Mouse (Mus musculus): ENCODE measurements around the gene Wnt6. TPM values are rescaled to one million over a fixed set of nuclear protein-coding genes. Genes with fewer than 3 reads are reported as not detected.

Wnt6 gene
- 1 to 10 TPM; 2.6 to 4.2 TPM for total RNA-seq (2021)
- long read RNA-seq, experiment 1, transcript Wnt6-201 (4 exons, 2,071 nt) = major isoform, 7 of 8 reads
- long read RNA-seq, experiment 1, partial matches to known transcripts = 1 of 8 reads
- long read RNA-seq, experiment 1, other reads (novel, unspliced or antisense) = 0 of 8 reads
- long read RNA-seq, experiment 2, partial matches to known transcripts = 0 of 5 reads
- long read RNA-seq, experiment 2, other reads (novel, unspliced or antisense) = 1 of 5 reads

DNA sequence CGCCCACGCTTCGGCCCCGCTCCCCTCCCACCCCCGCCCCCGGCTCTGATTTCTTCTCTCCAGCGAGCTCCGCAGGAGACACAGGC is at the start of gene Wnt6:
Gene Wnt6 (plus strand): TSS at position 48 of the 86 bp plus-strand sequence.
- no peak for DNase-seq

DNA sequence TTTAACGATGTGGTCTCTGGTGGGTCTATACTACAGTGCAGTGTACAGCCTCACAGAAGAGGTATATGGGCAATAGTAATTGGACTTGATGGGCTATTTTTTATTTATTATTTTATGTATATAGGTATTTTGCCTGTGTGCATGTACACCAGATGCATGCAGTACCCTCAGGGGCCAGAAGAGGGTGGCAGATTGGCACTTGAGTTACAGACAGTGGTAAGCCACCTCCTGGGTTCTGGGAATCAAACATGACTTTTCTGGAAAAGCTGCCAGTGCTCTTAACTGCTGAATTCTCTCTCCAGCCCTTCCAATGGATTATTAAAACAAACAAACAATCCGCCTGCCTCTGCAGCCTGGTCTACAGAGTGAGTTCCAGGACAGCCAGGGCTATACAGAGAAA is 47.9 kb upstream of the Wnt6 start:
- no peak for DNase-seq

DNA sequence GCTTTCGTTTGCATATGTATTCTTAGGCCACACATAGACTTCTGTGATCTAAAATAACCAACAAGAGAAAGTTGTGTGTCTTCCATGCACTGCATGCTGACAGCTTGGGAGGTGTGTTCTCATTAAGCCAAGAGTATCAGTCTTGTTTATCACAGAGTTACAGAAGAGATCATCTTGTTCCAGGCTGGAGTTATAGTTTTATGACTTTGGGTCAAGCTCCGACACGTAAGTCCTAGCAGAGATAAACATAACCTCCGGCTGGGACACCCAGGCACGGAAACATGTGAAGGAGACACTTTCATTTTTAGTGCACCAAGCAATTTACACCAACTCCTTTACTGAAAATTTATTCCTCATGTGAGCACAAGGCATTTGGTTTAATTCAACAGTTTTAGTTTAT is 45.6 kb upstream of the Wnt6 start:
- DNase-seq = no peak

DNA sequence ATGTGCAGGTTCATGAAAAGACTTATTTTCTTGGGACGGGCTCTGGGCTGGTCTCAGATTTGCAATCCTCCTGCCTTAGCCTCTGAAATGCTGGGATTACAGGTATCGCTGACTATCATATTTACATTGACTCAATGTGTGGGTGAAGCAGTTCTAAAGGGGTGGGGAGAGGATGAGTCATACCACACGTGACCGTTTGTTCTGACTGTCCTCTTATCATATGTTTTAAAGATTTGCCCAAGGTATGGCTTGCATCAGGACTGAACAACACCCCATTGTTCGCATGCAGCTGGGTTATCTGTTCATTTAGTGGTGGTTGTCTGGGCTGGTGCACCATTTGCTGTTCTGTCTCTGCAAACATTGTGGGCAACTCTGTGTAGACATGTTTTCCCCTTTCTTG is 45.0 kb upstream of the Wnt6 start:
- DNase-seq = no peak

DNA sequence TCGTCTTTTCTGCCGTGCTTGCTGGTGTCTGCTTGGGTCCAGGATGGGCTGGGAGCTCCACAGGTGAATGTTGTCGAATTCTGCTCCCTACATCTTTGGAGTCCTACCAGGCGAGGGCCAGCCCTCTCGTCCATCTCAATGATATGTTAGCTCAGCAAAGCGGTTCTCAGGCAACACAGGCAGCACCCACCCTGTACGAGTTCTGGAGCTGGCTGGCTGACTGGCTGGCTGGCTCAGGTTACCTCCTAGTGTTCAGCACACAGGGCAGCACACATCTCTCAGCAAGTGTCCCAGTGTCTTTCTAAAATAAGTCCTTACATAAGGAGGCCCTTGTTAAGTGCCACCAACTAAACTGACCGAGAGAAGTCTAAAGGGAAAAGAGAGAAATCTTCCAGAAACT is 43.2 kb upstream of the Wnt6 start:
- no peak for DNase-seq

DNA sequence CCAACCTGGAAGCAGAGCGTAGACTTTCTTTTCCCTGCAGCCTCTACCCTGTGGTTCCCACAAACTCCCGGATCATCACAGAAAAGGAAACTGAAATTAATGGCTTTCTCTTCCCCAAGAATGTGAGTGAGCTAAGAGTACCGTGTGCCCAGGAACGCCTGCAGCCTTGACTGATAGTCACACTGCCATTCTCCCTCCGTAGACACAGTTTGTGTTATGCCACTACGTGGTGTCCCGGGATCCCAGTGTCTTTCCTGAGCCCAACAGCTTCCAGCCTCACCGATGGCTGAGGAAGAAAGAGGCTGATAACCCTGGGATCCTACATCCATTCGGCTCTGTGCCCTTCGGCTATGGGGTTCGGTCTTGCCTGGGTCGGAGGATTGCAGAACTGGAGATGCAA is 34.7 kb upstream of the Wnt6 start:
- no peak for DNase-seq

DNA sequence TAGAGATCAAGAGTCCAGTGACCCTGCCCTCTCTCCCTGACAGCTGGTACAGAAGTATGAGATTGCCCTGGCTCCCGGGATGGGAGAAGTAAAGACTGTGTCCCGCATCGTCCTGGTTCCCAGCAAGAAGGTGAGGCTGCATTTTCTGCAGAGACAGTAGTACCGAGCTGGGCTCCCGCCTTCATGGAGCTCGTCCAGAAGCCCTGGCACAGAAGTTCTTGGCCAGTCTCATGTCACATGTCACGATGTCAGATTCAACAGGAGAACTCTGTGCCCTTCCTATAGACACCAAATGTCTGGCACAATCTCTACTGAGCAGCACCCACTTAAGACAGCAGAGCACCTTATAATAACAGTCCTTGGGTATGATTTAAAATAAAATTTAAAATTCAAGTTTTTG is 34.2 kb upstream of the Wnt6 start:
- peak; percentile 19 for DNase-seq

DNA sequence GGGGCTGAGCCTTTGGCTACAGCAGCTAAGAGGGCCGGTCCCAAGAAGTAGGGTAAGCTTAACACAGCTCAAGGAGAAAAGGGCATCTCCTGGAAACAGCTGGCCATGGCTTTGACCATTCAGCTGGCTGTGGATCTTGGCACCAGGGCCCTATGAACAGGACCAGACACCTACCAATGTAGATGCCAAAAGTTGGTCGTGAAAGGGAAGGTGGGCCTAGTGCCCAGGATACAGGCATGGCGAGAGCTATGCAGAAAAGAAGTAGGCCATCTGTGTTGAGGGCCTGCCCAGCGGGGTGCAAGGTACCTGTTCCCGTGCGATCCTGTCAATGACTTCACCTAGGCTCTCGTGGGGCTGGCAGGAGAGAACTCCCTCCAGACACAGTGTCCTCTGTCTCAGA is 30.8 kb upstream of the Wnt6 start:
- DNase-seq = no peak

DNA sequence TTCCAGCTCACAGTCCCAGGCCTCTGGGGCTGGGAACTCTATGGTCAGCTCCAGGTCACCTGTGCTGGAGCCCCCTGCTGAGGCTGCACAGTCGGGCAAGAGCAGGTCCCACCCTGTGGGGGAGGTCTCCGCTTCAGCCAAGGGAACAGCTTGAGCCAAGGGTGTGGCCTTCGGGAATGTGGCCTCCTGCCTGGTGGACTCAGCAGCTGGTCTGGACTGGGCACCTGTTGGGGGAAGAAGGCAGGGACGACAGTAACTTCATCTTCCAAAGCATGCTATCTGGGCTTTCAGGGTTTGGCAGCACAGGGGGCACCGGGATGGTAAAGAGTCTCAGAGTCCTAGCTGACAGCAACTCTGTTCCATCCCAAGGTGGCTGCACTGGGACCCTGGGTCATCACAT is 24.4 kb upstream of the Wnt6 start:
- no peak for DNase-seq

DNA sequence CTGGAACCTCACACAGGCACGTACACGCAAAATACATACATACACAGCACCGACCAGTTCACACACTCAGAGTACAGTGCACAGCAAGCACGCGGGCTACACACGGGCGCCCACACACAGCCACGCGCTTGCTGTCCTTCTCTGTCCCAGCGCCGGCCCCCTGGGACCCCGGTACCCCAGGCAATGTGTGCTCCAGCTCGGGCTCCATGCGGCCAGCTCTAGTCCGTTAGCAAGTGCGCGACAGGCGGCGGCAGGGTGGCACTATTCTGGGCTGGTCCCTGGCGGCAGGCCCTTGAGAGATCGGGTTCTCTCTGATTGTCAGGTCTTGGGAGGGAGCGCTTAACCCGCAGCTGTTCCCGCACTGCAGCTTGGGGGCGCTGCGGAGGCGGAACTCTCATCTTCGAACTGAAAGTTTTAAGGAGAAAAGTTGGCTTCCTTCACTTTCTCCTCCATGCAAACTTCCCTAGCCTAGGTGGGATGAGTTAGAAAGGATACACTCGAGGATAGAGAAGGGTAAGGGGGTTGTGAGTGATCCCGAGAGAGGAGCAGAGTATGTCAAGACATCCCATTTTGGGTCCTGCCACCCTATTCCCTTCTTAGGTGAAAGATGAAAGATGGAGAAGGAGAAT is 22.9 kb upstream of the Wnt6 start, which contains the start of gene Prkag3:
Gene Prkag3 (minus strand): TSS at position 579 of the 629 bp plus-strand sequence.
- DNase-seq = peak; percentile 79

DNA sequence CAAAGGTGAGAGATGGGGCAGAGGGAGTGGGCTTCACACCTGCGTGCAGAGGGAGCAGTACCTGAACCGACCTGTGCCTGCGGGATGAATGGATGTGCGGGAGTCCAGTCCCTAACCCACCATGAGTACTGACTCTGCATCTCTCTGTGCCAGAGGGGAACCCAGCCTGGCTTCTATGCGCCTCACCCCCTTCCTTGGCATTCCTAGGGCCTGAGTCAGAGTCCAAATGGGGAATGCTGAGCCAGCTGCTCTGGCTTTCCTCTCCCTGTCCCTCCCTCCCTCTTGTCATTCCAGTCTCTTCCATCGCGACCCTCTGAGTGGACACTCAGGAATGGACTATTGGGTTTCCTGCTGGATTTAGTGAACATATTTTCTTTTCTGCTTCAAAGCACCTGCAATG is 22.4 kb upstream of the Wnt6 start:
- peak; percentile 59 for DNase-seq

DNA sequence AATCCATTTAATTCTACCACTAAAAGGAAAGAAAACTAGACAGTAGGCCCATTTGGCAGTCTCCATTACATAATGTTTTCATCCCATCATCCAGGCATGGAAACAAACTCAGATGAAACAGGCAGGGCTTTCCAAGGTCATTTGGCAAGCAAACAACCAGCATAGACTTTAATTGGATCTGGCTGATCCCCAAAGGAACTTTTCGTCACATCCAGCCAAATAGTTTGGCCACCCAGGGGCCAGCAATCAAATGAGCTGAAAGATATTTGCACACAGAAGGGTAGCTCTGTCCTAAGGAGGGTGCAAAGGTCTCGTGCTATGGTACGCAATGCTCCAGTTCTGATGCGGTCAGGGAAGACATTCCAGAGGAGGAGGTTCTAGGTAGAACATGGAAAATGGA is 21.0 kb upstream of the Wnt6 start:
- DNase-seq = no peak

DNA sequence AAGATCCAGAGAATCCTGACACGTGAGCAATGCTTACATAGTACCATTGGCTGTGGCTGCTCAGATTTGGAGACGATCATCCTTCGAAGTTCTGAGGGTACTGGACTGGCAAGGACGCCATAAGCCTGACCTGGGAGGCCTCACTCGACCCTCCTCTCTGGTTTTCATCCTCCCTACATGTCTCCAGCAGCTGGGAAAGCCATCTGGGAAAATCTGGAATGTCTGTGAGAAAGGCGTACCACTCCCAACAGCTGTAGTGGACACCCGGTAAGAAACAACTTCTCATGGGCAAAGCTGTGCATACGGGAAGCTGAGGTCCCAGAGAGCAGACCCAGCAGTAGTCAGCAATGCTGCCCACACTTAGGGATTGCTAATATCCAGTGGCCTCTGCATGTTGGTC is 19.5 kb upstream of the Wnt6 start:
- DNase-seq = no peak

DNA sequence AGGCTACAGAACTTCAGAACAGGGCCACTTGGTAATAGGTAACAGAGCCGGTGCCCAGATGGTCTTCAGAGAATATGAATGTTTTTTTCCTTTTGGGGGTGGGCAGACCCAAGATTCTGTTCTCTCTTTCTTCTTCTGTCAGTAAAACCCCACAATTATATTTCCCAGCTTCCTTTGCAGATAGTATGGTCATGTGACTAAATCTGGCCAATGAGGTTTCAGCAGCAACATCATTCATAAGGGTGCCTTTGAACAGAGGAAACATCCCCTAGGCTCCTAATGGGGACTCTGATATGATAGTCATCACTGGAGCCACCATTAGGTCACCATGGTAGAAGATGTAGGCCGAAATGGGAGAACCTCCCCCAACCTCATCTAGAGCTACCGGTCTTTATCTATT is 18.9 kb upstream of the Wnt6 start:
- DNase-seq = no peak

DNA sequence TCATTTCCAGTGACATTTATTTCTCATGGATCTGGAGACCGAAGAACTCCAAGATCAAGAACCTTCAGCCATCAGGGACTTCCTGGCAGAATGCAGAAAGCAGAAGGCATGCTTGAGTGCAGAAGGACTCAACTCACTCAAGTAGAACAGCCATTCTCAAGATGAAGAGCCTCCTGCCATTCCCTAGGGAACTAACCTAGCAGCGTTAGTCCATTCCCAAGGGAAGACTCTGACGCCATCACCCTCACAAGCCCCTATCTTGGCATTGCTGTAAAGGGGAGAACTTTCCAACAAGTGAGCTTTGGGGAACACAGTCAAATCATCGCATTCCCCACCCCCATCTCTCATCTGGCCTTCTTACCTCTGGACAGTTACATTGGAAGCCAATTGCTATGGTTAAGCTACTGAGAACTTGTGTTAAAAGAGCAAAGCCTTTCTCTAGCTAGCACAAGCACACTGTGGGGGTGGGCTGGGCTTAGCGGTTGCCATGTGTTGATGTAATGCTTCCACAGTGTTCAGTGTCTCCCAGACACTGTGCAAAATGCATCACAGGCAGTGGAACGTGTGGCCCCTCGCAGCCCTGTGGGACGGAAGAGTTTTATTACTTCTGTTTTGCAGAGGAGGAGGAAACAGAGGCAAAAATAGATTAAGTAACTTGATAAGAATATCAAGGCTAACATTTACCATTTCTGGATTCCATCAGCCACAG is 18.3 kb upstream of the Wnt6 start:
- no peak for DNase-seq

DNA sequence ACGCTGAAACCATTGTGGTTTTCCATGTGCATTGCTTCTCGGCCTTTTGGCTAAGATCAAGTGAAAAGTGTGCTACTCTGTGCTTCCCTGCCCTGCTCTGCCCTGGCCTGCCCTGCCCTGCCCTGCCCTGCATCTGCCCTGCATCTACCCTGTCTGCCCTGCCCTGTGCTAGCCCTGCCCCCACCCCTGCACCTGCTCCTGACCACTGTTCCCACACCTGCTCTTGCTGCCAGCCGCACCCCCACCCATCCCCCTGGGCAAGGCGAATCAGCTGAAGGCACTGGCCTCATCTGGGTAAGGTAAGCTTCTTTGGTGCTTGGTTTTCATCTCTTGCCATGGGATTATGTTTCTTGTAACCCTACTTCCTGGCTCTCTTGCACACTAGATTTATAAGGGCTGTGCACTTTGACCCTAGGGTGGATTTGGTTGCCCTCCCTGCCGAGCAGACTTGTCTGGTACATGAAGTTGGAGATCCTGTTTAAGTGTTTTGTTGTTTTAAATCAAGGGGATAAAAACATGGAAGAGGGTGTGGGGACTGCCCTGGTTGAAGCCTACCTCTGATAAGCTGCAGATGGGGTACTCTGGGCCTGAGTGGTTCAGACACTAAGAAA is 17.4 kb upstream of the Wnt6 start:
- no peak for DNase-seq

DNA sequence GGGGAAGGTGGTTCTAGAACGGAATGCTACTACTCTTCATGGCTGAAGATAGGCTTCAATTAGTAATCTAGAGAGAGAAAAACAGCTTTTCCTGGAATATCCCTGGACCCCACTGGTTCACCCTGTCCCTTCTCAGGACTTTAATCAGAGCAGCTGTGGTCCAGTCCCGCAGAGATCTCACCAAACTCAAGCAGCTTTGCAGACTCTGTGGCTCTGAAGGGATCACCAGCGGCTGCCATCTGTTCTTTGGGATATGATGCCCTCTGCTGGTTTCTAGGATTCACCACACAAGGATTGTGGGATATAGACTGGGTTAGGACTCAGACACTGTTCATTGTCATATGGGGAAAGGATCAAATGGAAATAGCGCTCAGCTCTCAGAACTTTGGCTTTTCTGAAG is 11.9 kb upstream of the Wnt6 start:
- DNase-seq = peak; percentile 60

DNA sequence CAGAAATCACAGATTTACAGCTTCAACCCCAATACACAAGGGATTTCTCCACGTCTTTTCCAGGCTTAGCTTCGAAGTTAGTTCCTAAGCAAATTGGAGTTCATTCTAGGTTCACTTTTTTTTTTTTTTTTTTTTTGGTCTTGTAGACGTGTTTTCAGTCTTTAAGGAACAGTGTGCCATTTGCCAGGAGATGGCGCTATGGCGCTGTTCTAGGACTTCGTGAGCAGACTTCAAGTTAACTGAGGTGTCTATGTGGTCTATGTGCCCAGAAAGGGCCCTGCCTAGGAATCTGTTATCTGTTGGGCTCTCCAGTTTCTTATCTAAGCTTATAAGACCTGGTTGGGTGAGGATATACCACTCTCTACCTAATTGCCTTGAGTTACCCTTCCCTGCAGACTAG is 8.6 kb upstream of the Wnt6 start:
- DNase-seq = peak; percentile 82

DNA sequence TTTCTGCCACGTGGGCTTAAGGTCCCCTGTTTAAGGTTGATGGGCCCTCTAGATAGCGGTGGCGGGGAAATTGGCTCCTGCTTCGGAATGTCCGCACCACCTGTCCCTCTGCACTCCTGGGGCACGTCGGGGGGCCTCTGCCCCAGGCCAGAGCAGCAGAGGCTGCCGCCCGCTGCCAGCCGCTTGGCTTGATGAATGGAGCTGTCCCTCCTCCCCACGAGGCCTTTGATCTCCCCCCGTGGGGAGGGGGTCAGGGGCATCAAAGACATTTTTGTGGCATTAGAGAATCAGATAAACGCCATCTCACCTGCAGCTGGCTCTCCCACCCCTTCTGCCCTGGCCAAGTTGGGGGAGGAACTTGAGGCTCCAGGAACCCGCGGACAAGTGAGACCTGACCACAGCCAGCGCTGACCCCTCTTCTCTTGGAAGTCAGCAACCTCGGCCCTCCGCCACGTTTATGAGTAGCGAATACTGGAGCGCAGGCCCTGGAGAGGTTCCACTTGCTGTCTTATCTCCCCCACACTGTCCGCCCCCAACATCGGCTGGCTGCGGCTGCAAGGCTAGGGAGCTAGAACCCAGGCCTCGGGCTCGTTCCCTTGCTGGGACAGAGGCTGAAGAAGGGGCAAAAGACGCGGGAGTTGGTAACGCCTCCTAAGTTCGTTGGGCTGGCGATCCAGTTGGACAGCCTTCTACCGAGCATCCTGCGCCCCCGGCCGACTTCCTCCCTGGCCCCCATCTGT is 795 bp upstream of the Wnt6 start:
- DNase-seq = no peak

DNA sequence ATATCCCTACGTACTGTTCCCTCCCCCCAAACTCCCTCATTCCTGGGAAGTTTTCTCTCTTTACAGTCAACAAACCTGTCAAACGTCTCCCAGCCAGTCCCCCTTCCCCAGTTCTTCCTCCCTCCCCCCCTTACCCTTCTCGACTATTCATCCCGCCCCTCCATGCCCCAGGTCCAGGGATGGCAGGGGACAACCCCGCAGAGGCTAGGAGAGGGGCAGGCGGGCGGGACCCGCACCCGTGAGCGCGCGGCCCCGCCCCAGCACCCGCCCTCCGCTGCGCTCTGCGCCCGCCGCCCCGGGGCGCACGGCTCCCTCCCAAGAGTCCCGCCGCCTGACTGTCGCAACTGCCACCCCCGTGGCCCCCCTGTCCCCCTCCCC is 236 bp upstream of the Wnt6 start:
- no peak for DNase-seq

DNA sequence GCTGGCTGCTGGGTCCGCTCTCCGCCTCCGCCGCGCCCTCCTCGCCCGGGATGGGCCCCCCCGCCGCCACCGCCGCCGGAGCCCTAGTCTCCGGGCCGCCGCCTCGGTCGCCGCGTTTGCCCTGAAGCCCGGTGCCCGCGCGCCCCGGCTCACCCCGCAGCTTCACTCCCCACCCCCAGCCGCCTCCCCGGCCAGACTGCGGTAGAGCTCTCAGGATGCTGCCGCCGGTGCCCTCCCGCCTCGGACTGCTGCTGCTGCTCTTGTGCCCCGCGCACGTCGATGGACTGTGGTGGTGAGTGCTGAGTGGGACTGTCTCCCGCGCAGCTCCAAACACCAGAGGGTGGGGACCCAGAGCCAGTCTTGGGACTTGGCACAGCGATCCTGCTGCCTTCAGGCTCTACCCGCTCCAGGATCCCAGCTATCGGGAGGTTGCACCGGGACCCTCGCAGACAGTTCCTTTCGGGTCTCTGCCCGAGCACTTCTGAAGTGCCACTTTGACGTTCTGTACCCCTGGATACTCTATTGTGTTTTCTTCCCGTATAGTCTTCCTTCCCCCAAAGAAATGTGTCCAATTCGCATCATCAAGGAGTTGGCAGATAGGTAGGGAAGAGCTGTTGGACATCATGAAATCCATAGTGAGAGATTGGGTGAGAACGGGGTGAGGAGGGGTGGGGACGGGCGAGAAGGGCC is 384 bp downstream of the Wnt6 start:
- DNase-seq = peak; percentile 44

DNA sequence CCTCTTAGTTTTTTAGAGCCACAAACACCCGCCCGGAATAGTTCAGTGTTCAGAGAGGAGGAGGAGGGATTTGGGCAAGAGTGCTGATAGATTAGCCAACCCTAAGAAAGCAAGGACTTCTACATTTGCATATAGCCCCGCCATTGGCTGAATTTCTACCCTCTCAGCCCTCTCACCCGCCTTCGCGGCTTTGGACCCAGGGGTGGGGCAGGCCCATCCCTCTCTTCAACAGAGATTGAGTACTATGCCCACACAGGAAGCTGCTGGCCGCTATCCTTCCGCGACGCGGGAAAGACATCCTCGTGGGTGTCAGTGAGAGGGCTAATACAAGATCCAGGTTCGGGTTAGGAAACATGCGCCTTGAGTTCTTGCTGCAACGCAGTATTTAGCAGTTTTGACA is 1.4 kb downstream of the Wnt6 start:
- peak; percentile 89 for DNase-seq

DNA sequence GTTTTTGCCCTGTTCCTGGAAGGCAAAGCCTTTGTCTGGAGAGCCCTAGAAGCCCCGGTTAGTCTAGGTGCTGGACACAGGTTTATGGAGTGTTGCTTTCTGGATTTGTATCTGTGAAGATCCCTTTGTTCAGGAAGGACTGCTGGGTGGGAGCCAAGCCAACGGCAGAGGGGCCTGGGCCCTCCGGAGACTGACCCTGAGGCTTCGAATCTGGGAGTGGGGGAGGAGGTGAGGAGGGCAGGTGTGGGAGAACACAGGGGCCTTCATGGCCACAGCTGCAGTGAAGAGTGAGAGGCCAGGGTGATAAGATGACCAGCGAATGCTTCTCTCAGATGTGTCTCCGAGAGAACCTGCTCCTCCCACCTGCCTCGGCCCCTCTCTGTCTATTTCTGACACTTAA is 2.4 kb downstream of the Wnt6 start:
- DNase-seq = no peak

Measured in adrenal gland, postnatal 10 days (tissue).